Mouse (Mus musculus) brain, embryonic 18.5 days (tissue): ENCODE data around the gene Ifnar2.

Source experiments
- DNase-seq: peaks from one replicate; pipeline ENCODE4 v3.0.0-alpha.2; 2012; ENCODE audit warnings: low read depth, low spot score

Gene Ifnar2

GRCm38 (mm10) chr16:91358555-91358954, 14.0 kb upstream of the Ifnar2 start:
- peak; percentile 46 for DNase-seq

DNA sequence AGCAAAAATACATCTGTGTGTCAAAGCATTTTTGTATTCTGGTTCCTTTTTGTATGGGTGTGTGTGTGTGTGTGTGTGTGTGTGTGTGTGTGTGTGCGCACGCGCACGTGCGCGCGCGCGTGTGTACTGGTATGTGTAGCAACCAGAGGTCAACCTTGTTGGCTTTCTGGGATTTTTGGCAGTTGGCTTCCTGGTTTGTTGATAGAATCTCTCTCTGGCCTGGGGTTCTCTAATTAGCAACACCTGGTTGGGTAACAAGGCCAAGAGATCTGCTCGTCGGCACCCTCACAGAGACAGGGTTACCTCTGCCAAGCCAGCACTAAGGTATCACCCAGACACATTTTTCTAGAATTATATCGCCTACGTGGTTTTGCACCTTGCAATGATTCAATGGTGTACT, 13.1 kb upstream of the Ifnar2 start:
- no peak for DNase-seq

GRCm38 (mm10) chr16:91360162-91360561, 12.4 kb upstream of the Ifnar2 start:
- DNase-seq: no peak

GRCm38 (mm10) chr16:91362006-91362405, 10.6 kb upstream of the Ifnar2 start:
- no peak for DNase-seq

DNA sequence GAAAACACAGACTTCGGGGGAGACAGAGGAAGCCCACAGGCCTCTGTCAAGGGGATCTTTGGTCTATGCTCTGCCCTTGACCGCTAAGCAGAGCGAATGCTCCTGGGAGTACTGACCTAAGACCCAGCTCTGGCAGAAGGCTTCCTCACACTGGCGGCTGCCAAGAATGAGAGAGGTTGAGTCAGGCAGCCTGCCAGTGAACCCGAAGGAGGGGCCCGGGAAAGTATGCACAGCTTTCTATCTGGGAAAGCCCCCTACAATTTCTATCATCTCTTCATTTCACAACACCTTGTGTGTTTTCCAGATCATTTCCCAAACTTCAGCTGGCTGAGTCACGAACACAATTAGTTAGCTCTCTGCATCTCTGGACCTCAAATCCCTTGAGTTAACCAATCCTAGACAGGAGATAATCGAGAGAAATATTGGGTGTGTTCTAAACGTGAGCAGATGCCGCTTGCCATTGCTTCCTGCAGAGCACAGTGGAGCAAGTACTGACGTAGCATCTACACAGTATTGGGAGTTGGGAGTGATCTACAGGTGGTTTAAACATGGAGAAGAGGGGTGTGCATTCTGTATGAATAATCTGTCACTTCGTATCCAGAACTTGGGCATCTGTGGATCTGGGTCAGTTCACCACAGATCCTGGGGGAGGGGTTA, 9.8 kb upstream of the Ifnar2 start:
- no peak for DNase-seq

DNA sequence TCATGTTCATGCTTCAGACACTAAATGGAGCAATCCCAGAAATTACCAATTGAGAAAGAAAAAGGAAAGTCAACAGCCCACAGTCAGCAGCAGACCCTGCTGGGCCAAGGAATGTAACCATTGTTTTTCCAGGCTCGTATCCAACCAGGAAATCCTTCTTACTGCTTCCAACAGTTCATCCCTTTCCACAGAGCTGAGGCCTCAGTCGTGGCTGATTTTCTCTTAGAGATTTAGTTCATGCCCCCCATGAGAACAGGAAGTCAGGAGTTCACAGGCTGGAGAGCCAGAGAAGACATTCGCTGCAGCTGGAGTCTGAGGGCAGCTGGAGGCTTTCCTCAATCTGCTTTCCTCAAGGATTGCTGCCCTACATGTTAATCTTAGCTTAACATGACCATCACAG, 9.1 kb upstream of the Ifnar2 start:
- DNase-seq: no peak

DNA sequence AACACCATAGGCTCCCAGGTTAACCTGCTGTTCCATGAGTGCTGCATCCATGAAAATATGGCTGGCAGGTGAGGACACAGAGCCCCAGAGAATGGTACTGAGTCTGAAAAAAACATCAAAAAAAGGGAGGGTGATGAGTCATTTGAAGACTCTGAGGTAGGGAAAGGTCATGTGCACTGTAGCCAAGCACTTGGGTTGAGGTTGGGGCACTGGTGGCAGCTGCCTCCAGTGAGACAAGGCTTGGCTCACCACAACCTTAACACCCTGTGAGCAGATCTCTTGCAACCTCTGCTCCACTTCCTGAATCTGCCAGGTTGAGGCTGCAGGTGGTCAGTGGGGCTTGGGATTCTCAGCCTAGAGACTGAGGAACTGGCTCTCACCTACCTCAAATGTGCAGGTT, 6.0 kb upstream of the Ifnar2 start:
- no peak for DNase-seq

DNA sequence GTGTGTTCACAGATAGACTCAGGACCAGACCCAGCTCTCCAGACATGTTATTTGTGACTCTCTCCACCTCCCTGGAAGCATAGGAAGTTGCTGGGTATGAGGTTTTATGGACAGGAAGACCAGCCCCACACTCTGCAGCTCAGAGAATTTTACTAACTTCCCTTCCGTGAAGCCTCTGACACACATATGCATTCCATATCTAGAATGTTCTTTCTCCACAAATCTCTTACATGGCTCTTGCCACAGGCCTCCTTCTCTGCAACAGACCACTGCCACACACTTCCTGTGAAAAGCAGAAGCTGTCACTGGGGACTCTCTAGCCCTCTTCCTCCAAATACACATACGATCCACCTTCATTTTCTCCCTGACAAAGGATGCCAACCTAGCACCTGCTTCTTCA, 5.5 kb upstream of the Ifnar2 start:
- no peak for DNase-seq

- DNase-seq: no peak
Measured at GRCm38 (mm10) chr16:91373473-91374252, 1.1 kb downstream of the Ifnar2 start.

- DNase-seq: no peak
Measured at GRCm38 (mm10) chr16:91374253-91374634, 1.7 kb downstream of the Ifnar2 start.

- no peak for DNase-seq
Measured at GRCm38 (mm10) chr16:91376701-91377100, 4.1 kb downstream of the Ifnar2 start.

GRCm38 (mm10) chr16:91378431-91378986, 5.9 kb downstream of the Ifnar2 start:
- no peak for DNase-seq

- no peak for DNase-seq
Measured at GRCm38 (mm10) chr16:91378991-91379390, 6.4 kb downstream of the Ifnar2 start.

- DNase-seq: no peak
Measured at GRCm38 (mm10) chr16:91379412-91379811, 6.8 kb downstream of the Ifnar2 start.

GRCm38 (mm10) chr16:91380151-91380550, 7.6 kb downstream of the Ifnar2 start:
- DNase-seq: no peak

GRCm38 (mm10) chr16:91381606-91382005, 9.0 kb downstream of the Ifnar2 start:
- DNase-seq: no peak

DNA sequence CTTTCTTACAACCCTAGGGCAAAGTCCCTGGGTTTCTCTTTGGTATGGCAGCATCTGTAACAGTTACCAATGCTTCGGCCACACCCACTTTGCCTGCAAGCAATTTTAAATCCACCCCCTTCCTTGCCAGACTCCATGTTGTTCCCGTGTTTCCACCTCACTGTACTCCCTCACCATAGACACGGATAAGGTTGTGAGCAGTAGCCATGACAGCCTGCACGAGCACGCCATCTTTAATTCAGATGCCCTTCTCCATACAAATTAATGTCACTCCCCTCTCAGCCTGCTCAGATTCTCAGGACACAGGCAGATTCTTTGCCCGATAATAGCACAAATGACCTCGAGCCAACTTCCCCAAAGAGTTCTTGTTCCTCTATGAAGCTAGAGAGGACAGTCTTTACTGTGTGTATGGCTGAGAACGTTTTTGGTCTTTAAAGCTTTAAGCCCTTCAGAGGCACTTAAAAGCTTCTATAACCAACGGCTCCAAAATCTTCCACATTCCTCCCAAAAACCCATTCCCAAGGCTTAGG, 9.7 kb downstream of the Ifnar2 start:
- no peak for DNase-seq

DNA sequence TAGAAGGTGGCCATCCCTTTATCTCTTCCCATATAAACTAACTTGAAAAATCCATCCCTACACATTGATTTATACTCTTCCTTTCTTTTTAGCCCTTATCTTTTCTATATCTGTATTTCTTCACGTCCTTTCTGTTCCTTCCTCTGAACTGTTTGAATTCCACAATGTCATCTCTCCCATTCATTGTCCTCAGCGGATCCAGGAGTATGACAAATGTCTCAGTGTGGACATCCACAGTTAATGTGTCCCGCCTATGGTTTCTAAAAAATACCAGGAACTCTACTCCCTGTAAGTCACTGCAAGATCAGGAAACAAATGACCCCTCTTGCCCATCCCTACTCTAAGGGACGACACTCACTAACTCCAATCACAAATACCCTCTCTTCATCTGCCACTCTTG, 11.6 kb downstream of the Ifnar2 start:
- no peak for DNase-seq

- no peak for DNase-seq
Measured at GRCm38 (mm10) chr16:91385621-91386020, 13.0 kb downstream of the Ifnar2 start.

GRCm38 (mm10) chr16:91386419-91387120, 14.0 kb downstream of the Ifnar2 start:
- no peak for DNase-seq

DNA sequence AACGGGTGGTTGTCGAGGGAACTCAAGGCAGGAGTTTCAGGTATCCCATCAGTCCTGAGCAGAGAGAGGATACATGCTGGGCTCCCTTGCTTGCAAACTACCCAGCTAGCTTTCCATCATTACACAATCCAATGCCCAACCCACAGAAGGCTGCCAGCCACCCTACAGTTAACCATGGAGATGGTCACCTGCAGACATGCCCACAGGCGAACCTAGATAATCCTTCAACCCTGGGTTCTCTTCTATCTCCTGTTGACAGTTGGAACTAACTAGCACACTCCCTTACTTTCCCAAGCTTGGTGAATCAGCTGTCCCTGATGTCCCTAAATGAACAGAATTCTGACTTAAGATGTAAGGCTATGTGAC, 14.5 kb downstream of the Ifnar2 start:
- no peak for DNase-seq

GRCm38 (mm10) chr16:91390100-91390499, 17.5 kb downstream of the Ifnar2 start:
- no peak for DNase-seq
